Mouse (Mus musculus) adrenal gland, adult 8-10 months (tissue): ENCODE data around the gene Wwc1. TPM values are rescaled to one million over a fixed set of nuclear protein-coding genes. Genes with fewer than 3 reads are reported as not detected.
"Not testable (repeated sequence)": the region's sequence is repeated elsewhere in the genome, so short reads cannot be mapped to it uniquely, and the experiment has no call there.

Source experiments
- DNase-seq: peaks from one replicate; pipeline ENCODE4 v3.0.0; 2022
- total RNA-seq, 4 experiments: library from RNA; stranded (reverse); gene quantifications; 2 replicates each; pipeline ENCODE4 v1.2.4; 2022

Wwc1 gene
- total RNA-seq, 4 experiments from 2014 or later = 98.7 to 129 (median 104) TPM

GRCm38 (mm10) chr11:35877651-35878558, 102.4 kb downstream of the Wwc1 start:
- no peak for DNase-seq

DNA sequence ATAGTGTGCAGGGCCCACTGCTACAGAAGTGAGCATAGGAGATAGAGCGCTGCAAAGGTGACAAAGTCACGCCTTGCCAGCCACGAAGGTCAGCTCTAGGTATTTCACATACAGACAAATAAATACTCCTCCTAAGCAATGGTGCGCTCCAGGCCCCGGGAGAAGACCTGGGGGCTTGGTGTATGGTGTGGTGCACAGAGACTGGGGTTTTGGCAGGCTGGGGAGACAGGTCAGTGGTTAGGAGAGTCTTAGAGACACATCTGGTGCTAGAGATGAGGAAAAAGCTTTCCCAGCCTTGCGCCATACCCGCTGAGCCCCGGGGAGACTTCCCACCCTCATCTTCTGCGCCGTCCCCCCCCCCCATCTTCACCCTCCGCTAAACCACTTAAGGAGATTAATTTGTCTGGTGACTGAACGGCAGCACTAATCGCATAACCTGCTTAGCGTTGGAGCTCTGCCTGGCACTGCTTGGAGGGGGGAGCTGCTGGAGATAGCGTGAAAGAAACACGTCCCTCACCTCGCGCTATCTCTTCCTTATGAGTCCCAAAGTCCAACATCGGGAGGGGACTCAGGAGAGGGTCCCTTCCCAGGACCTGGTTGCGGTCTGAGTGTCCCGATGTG, 106.6 kb downstream of the Wwc1 start:
- DNase-seq = no peak

GRCm38 (mm10) chr11:35870961-35871360, 109.4 kb downstream of the Wwc1 start:
- no peak for DNase-seq

DNA sequence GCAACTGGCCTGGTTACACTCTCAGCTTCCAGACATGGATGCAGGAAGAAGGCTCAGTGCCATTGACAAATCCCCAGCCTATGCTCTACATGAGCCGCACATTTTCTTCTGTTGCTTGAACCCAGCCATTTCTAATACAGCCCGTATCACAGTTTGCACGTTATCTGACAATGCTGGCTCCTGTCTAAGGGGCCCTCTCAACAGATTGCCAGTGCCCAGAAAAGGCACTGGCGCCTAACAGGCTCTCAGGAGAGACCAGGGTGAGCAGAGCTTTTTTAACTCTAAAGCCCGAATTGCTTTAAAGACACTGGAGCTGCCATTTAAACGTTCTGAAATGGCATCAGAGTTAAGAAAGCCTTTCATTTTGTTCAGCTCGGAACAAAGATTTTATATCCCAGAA, 114.2 kb downstream of the Wwc1 start:
- DNase-seq = no peak

DNA sequence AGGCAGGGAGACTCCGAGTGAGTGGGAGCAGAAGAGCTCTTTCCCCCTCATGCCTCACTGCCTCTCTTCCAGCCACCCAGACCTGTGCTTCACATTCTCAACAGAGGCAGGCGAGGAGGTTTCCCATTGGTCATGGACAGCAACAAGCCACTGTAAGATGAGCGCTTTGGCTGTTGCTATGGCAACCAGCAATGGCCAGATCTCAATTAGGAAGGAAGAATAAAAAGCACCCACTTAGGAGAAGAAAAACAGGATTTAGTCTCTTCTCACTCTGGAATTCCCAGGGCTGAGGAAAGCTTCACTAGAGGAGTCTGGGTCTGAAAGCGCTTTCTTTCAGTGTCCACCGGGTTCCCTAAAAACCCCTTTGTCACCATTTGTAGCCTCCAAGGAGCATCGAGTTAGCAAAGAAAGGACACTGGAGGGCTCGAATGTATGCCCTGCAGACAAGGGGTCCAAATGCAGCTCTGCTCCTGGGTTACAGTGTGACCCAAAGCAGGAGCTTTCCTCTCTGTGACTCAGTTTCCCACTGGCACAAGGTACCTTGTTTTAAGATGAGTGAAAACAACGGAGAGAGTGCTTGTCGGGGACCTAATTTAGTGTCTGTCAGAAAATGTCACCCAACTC, 115.2 kb downstream of the Wwc1 start:
- DNase-seq = no peak

GRCm38 (mm10) chr11:35863653-35864052, 116.7 kb downstream of the Wwc1 start:
- no peak for DNase-seq

- DNase-seq = no peak
These were observed 122.8 kb downstream of the Wwc1 start for GRCm38 (mm10) chr11:35857395-35858067.

DNA sequence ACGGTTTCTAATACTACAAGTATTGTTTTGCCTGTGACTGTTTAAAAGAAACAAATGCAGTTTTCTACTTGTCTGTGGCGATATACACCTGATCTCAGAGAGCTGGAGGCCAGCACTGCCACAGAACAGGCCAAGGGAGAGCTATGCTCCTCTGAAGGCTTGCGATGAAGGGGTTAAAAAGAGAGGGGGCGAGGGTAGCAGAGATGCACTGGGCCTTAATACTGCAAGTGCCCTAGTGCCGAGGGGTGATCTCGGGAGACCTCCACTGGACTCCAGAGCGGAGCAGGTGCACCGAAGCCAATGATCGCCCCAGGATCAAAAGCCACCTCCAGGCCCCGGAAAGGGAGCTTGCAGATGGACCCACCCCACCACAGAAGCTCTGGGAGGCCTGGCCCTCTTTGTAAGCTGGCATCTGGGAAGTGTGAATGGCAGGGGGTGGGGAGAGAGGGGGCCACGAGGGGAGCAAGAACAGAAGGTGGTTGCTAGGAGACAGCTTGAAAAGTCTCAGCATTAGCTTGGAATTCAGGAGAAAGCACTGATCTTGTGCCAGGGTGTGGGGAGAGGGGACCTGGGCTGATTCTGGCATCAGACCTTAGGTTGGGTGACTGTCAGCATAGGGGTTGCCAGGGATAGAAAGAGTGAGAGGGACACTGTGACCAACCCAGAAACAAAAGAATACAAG, 123.8 kb downstream of the Wwc1 start:
- no peak for DNase-seq

DNA sequence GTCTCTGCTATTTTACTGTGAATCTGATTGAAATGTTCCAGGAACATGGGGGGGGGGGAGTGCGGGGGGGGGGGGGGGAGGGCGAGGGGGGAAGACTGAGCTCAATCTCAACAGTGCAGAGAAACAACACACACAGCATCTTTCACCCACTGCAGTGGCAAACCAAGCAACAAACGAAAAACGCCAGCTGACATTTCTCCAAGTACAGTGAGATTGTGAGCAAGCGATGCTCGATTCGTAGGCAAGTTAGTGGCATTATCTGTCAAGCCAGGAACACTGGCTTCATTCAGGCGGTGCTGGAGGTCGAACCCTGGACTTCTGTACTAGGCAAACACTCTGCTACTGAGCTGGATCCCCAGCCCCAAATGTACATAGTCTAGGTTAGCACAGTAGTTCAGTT, 124.8 kb downstream of the Wwc1 start:
- no peak for DNase-seq

DNA sequence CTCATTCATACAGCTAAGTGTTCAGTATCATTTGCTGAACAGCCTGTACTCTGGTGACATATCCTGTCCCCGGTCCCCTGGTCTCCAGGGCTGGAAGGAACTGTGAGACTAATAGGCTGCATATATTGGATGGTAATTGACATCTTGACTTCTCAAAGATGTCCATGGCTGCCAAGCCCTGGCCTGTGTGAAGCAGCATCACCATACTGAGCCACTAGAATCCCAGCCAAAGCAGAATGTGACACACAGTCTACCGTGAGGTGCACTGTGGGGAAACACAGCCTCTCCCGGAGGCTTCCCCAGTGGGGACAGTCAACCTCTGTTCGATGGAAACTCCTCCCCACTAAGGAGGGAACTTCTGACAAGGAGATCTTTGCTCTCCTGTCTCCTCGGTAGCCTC, 125.4 kb downstream of the Wwc1 start:
- no peak for DNase-seq

DNA sequence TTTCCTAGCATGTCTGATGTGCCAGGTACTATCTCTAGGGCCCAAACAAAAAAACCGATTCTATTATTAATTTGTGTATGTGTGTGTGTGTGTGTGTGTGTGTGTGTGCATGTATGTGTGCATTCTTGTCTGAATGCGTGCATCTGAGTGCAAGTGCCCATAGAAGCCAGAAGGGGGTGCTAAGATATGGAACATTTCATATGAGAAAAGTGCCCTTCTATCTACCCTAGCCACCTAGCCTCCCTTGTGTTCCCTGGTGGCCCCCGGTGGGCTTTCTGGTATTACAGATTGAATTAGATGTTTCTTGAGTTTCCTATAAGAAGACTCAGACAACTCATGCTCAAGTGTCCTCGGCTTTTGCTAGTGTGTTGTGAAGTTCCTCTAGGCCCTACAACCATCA, 126.7 kb downstream of the Wwc1 start:
- no peak for DNase-seq

GRCm38 (mm10) chr11:35852731-35853130, 127.6 kb downstream of the Wwc1 start:
- no peak for DNase-seq

GRCm38 (mm10) chr11:35844299-35844698, 136.0 kb downstream of the Wwc1 start:
- no peak for DNase-seq

GRCm38 (mm10) chr11:35842560-35842959, 137.8 kb downstream of the Wwc1 start:
- DNase-seq = not testable (repeated sequence)

- no peak for DNase-seq
These were observed 138.5 kb downstream of the Wwc1 start for GRCm38 (mm10) chr11:35841738-35842325.

DNA sequence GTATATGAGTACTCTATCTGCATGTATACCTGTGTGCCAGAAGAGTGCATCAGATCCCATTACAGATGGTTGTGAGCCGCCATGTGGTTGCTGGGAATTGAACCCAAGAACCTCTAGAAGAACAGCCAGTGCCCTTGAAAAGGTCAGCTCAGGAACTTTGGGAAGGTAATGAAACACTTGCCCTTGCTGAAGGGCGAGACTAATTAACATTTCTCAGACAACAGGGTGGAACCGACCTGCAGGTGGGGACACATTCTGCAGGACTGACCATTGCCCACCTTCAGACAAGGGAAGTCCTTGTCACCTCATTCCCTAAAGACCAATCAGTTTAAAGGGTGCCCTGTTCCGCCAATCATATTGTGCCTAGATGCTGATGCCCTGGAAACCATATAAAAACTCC, 139.5 kb downstream of the Wwc1 start:
- DNase-seq = not testable (repeated sequence)

DNA sequence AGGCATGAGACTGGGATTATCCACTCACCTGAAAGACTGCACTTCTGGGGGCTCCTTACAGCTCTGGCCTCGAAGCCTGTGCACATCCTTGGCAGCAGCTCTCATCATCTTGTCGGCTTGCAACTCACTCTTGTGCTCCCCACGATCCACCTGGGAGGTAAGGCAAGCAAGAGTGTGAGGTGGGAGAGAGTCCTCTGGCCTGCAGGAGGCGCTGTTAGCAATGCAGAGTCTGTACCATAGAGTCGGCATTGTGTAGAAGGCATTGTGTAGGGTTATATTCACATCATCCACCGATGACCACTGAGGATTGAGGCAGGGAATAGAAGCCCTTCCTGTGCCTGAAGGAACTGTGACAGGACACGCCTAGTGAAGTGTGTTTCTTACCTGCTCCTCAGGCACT, 140.0 kb downstream of the Wwc1 start:
- DNase-seq = no peak

DNA sequence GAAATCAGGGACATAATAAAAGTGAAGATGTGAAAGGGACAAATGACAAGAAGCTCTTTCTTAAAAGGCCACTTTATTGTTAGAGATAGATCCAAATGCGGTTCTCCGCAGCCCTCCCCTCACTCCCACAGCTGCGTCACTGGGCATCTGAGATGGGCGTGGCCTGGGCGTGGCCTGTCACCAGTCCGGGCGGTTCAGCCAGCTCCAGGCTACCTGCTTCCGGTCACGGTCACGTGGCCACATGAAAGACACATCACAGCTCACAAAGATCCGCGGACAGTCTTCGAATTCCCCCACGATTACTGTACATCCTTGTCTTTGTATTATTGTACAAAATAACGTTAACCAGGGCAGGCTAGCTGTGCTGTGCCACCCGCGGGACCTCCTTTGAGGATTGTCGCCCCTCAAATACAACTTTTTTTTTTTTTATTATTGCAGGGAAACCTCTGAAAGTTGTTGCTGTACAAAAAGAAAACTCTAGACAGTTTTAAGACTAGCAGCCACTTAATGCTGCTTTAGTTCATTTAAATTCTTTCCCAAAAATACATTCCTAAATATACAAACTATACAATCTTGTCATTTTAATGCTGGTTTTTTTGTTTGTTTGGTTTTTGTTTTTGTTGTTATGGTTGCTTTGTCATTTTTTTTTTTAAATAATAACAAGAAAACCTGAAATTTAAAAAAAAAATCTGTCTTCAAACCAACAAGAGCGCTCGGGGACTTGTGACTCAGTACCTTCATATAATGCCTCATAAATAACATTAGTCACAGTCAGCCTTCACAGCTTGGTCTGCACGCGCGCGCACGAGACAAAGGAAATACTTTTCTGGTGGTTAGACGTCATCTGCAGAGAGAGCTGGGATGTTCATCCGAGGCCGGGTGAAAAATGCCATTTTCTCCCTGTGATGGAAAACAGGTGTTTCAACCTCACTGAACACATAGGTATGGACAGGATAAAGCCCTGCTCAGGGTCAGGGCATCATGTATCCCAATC, 141.7 kb downstream of the Wwc1 start:
- peak; percentile 93 for DNase-seq

DNA sequence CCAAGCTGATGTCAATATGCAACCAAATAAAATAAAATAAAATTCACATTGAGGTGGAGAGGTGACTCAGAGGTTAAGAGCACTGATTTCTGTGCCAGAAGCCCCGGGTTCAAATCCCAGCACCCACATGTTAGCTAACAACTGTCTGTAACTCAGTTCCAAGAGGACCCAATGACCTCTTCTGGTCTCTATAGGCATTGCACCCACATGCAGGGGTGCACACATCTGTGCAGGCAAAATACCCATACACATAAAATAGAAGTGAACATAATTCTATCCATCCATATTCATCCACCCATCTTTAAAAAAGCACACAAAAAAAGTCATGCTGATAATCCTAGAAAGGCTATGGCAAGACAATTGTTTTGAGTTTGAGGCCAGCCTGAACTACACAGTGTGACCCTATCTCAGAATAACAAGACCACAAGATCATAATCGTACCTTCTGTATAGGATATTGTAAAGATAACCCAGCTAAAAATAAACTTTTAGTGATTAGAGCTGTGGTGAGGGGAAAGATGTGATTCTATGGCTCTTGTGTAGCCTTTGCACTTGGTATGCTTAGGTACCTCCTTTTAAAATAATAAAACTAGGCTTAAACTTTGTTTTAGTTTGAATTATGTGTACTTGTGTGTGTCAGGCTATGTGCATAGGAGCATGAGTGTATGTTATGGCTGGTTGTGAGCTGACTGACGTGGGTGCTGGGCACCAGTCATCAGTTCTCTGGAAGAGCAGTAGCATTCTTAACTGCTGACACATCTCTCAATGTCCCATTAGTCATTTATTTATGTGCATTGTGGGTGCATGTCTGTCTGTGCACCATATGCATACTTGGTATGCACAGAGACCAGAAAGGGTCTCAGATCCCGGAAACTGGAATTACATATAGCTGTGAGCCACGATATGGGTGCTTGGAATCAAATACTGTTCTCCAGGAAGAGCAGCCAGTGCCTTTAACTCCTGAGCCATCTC, 142.9 kb downstream of the Wwc1 start:
- DNase-seq = no peak
